Comparison of ENCODE assay signal across 12 mouse cellular contexts in genomic region chr11:5192084-5192516, GRCm38 (mm10). TPM values are rescaled to one million over a fixed set of nuclear protein-coding genes. Genes with fewer than 3 reads are reported as not detected.
DNase-seq lines count a peak whose midpoint lies in the region; ATAC-seq and TF ChIP-seq lines count a peak whose summit lies in the region.
"Had no signal": no experiment of that assay in that cellular context is flagged by ENCODE, and none has a peak within 500 bp of the region (broad histone marks: within the 10 kb centered on the region; RNA-seq: fewer than 3 reads in every experiment).

No protein-coding gene starts in this region.

- H3K4me1 ChIP-seq in hindbrain, embryonic 10.5 days (replicated peaks) = peaks cover 66% of the 10 kb centered on the region
- peaks cover 30% of the 10 kb centered on the region for H3K4me1 ChIP-seq in hindbrain, embryonic 12.5 days
- H3K4me1 ChIP-seq in embryonic facial prominence, embryonic 10.5 days = peaks cover 67% of the 10 kb centered on the region
- peaks cover 27% of the 10 kb centered on the region for H3K4me1 ChIP-seq in limb, embryonic 10.5 days

- no peaks in the 10 kb centered on the region for H3K27me3 ChIP-seq in hindbrain, embryonic 10.5 days (ENCODE audit: insufficient read depth, poor library complexity, severe bottlenecking)
- no peaks in the 10 kb centered on the region for H3K27me3 ChIP-seq in hindbrain, embryonic 12.5 days
- H3K27me3 ChIP-seq in embryonic facial prominence, embryonic 10.5 days (replicated peaks; ENCODE audit: low read depth, poor library complexity, severe bottlenecking) = no peaks in the 10 kb centered on the region
- H3K27me3 ChIP-seq in limb, embryonic 10.5 days (ENCODE audit: low read depth, poor library complexity, severe bottlenecking) = no peaks in the 10 kb centered on the region

- no peak overlapping the region for H3K4me2 ChIP-seq in hindbrain, embryonic 12.5 days (replicated peaks)

- no peak overlapping the region for H3K4me3 ChIP-seq in hindbrain, embryonic 10.5 days
- H3K4me3 ChIP-seq in hindbrain, embryonic 12.5 days = no peak overlapping the region
- H3K4me3 ChIP-seq in embryonic facial prominence, embryonic 10.5 days = no peak overlapping the region
- H3K4me3 ChIP-seq in limb, embryonic 10.5 days = no peak overlapping the region
- no peak overlapping the region for H3K4me3 ChIP-seq in left cerebral cortex, adult 2 months

- TF ChIP-seq CTCF in left cerebral cortex, adult 2 months (IDR thresholded peaks at IDR 0.05) = no peak

- no peak for DNase-seq in hindbrain, embryonic 10.5 days (ENCODE audit: low spot score)
- no peak for DNase-seq in embryonic facial prominence, embryonic 10.5 days (ENCODE audit: low spot score)
- peak; percentile 55 to 71 for DNase-seq in heart, adult 9 months (ENCODE audit: low spot score in 2 of 2)
- DNase-seq in limb, embryonic 10.5 days (ENCODE audit: low spot score) = no peak
- DNase-seq in left cerebral cortex, adult 11 months (ENCODE audit: low spot score) = no peak
- no peak for DNase-seq in left cerebral cortex, adult 2 months (ENCODE audit: extremely low spot score in 1 of 2, low spot score in 2 of 2)
- no peak for DNase-seq in right cerebral cortex, adult 2 months (ENCODE audit: low spot score in 2 of 2)
- DNase-seq: adrenal gland, postnatal 10 days; cerebellum, adult 8-10 months; kidney, postnatal 10 days had no signal

- H3K36me3 ChIP-seq in hindbrain, embryonic 10.5 days = peaks cover 15% of the 10 kb centered on the region
- peaks cover 5% of the 10 kb centered on the region for H3K36me3 ChIP-seq in hindbrain, embryonic 12.5 days
- peaks cover 35% of the 10 kb centered on the region for H3K36me3 ChIP-seq in embryonic facial prominence, embryonic 10.5 days (replicated peaks)
- peaks cover 20% of the 10 kb centered on the region for H3K36me3 ChIP-seq in limb, embryonic 10.5 days

- H3K9ac ChIP-seq in hindbrain, embryonic 12.5 days = no peak overlapping the region

- H3K9me3 ChIP-seq in hindbrain, embryonic 10.5 days = no peaks in the 10 kb centered on the region
- H3K9me3 ChIP-seq in hindbrain, embryonic 12.5 days (replicated peaks) = no peaks in the 10 kb centered on the region
- no peaks in the 10 kb centered on the region for H3K9me3 ChIP-seq in embryonic facial prominence, embryonic 10.5 days
- H3K9me3 ChIP-seq in limb, embryonic 10.5 days (replicated peaks) = no peaks in the 10 kb centered on the region

- no peak for ATAC-seq in hindbrain, embryonic 12.5 days (ENCODE audit: low FRiP score)

- peak overlapping the region; percentile 47 for H3K27ac ChIP-seq in hindbrain, embryonic 10.5 days
- H3K27ac ChIP-seq in hindbrain, embryonic 12.5 days = no peak overlapping the region
- peak overlapping the region; percentile 58; the same call in 1 of the 2 replicates for H3K27ac ChIP-seq in embryonic facial prominence, embryonic 10.5 days (replicated peaks)
- 0 out of 2 replicates have a peak overlapping the region, but pooled peaks have one; percentile 4 for H3K27ac ChIP-seq in limb, embryonic 10.5 days
- no peak overlapping the region for H3K27ac ChIP-seq in left cerebral cortex, adult 2 months
- H3K27ac ChIP-seq: macrophage had no signal

- WGBS in hindbrain, embryonic 10.5 days = 59% methylated on average over 9 of the region's 9 CpGs
- WGBS in hindbrain, embryonic 12.5 days = 59% methylated on average over 9 of the region's 9 CpGs
- 60% methylated on average over 9 of the region's 9 CpGs for WGBS in embryonic facial prominence, embryonic 10.5 days
- WGBS in limb, embryonic 10.5 days = 43% methylated on average over 9 of the region's 9 CpGs

- intact Hi-C loops in left cerebral cortex, adult 2 months (cut with DNase I) = no loop called here

RNA-seq across cellular contexts. Expression of gene Emid1, which starts 40.0 kb away (rescaled TPM):
- polyA plus RNA-seq in hindbrain, embryonic 10.5 days (2016; fragmentation: Nextera tagmentation; extraction: Ambion mirVana) = 31.9 and 40.0 TPM in 2 replicates
- 17.7 and 21.9 TPM in 2 replicates for polyA plus RNA-seq in hindbrain, embryonic 12.5 days (2016; fragmentation: Nextera tagmentation; extraction: Ambion mirVana)
- polyA plus RNA-seq in embryonic facial prominence, embryonic 10.5 days (2016; fragmentation: Nextera tagmentation; extraction: Ambion mirVana) = 13.1 and 24.6 TPM in 2 replicates
- 12.1 and 12.3 TPM in 2 replicates for polyA plus RNA-seq in limb, embryonic 10.5 days (2016; fragmentation: Nextera tagmentation; extraction: Ambion mirVana)
- total RNA-seq in left cerebral cortex, adult 2 months (2021) = 1 to 10 TPM; 6.2 to 8.1 TPM

Comparison
In these comparisons a context has a peak if more than half of its experiments do, and no peak if none do; other contexts are left out.
1. H3K27ac ChIP-seq: peak in hindbrain, embryonic 10.5 days (single experiment), embryonic facial prominence, embryonic 10.5 days (single experiment) and limb, embryonic 10.5 days (single experiment); none in hindbrain, embryonic 12.5 days (single experiment) and left cerebral cortex, adult 2 months (single experiment).
2. DNase-seq: peak in heart, adult 9 months (2 of 2); none in hindbrain, embryonic 10.5 days (single experiment), embryonic facial prominence, embryonic 10.5 days (single experiment), limb, embryonic 10.5 days (single experiment), left cerebral cortex, adult 11 months (single experiment), left cerebral cortex, adult 2 months (0 of 2) and right cerebral cortex, adult 2 months (0 of 2).